Comparison of ENCODE assay signal across 23 mouse cellular contexts in genomic region chr16:59448181-59448580, GRCm38 (mm10). TPM values are rescaled to one million over a fixed set of nuclear protein-coding genes. Genes with fewer than 3 reads are reported as not detected.
DNase-seq lines count a peak whose midpoint lies in the region; ATAC-seq and TF ChIP-seq lines count a peak whose summit lies in the region.
"Had no signal": no experiment of that assay in that cellular context is flagged by ENCODE, and none has a peak within 500 bp of the region (broad histone marks: within the 10 kb centered on the region; RNA-seq: fewer than 3 reads in every experiment).

No protein-coding gene starts in this region.

- DNase-seq in forebrain, postnatal 0 days = no peak
- peak; percentile 4 for DNase-seq in left cerebral cortex, postnatal 4 days
- DNase-seq in left cerebral cortex, postnatal 14 days (ENCODE audit: low spot score in 2 of 2) = no peak
- DNase-seq in layer of hippocampus, postnatal 36 days = peak; percentile 16 to 28
- no peak for DNase-seq in kidney, postnatal 4 days
- DNase-seq: adrenal gland, postnatal 10 days; cerebellum, adult 18-20 months; cerebellum, adult 9-11 months; gastrocnemius, postnatal 36 days; heart, adult 18-20 months; heart, postnatal 14 days had no signal

- H3K27ac ChIP-seq in forebrain, embryonic 16.5 days (ENCODE audit: low read length) = no peak overlapping the region
- H3K27ac ChIP-seq in forebrain, postnatal 0 days (ENCODE audit: low read depth, low read length) = no peak overlapping the region
- H3K27ac ChIP-seq in midbrain, embryonic 16.5 days (ENCODE audit: low read length) = no peak overlapping the region
- H3K27ac ChIP-seq: embryonic facial prominence, embryonic 10.5 days; forebrain, embryonic 13.5 days; heart, embryonic 10.5 days; heart, embryonic 15.5 days; hindbrain, embryonic 13.5 days had no signal

- H3K4me3 ChIP-seq in forebrain, embryonic 16.5 days (replicated peaks; ENCODE audit: low read length) = no peak overlapping the region
- H3K4me3 ChIP-seq in forebrain, postnatal 0 days (ENCODE audit: low read depth, low read length) = no peak overlapping the region
- H3K4me3 ChIP-seq in midbrain, embryonic 16.5 days (ENCODE audit: low read depth, low read length) = no peak overlapping the region
- H3K4me3 ChIP-seq: embryonic facial prominence, embryonic 10.5 days; forebrain, embryonic 13.5 days; heart, embryonic 10.5 days; heart, embryonic 15.5 days; hindbrain, embryonic 13.5 days had no signal

- no peak for TF ChIP-seq CTCF in forebrain, postnatal 0 days (IDR thresholded peaks at IDR 0.05; ENCODE audit: low read depth)

- H3K4me2 ChIP-seq in forebrain, embryonic 16.5 days (ENCODE audit: low read length) = no peak overlapping the region
- no peak overlapping the region for H3K4me2 ChIP-seq in forebrain, postnatal 0 days (ENCODE audit: low read depth)
- no peak overlapping the region for H3K4me2 ChIP-seq in midbrain, embryonic 16.5 days (ENCODE audit: low read length)
- H3K4me2 ChIP-seq: forebrain, embryonic 13.5 days; heart, embryonic 15.5 days; hindbrain, embryonic 13.5 days had no signal

- no peaks in the 10 kb centered on the region for H3K9me3 ChIP-seq in forebrain, embryonic 16.5 days (ENCODE audit: control insufficient read depth, low read length)
- no peaks in the 10 kb centered on the region for H3K9me3 ChIP-seq in forebrain, postnatal 0 days (ENCODE audit: low read length)
- H3K9me3 ChIP-seq in midbrain, embryonic 16.5 days (replicated peaks; ENCODE audit: control insufficient read depth, low read length, poor library complexity, severe bottlenecking) = no peaks in the 10 kb centered on the region
- H3K9me3 ChIP-seq: embryonic facial prominence, embryonic 10.5 days; forebrain, embryonic 13.5 days; heart, embryonic 10.5 days; heart, embryonic 15.5 days; hindbrain, embryonic 13.5 days had no signal

- intact Hi-C loops in left cerebral cortex, postnatal 4 days (cut with DNase I) = no loop called here
- intact Hi-C loops in left cerebral cortex, postnatal 14 days (cut with DNase I) = no loop called here

- 72% methylated on average over 1 of the region's 1 CpGs for WGBS in forebrain, embryonic 16.5 days
- 68% methylated on average over 1 of the region's 1 CpGs for WGBS in forebrain, postnatal 0 days
- 81% methylated on average over 1 of the region's 1 CpGs for WGBS in midbrain, embryonic 16.5 days

- no peaks in the 10 kb centered on the region for H3K36me3 ChIP-seq in forebrain, embryonic 16.5 days (ENCODE audit: control insufficient read depth, insufficient read depth)
- no peaks in the 10 kb centered on the region for H3K36me3 ChIP-seq in forebrain, postnatal 0 days (ENCODE audit: insufficient read depth)
- H3K36me3 ChIP-seq in midbrain, embryonic 16.5 days (ENCODE audit: control insufficient read depth, insufficient read depth, low read length) = no peaks in the 10 kb centered on the region
- H3K36me3 ChIP-seq: embryonic facial prominence, embryonic 10.5 days; heart, embryonic 10.5 days; heart, embryonic 15.5 days; hindbrain, embryonic 13.5 days had no signal

- ATAC-seq in forebrain, embryonic 16.5 days = 0 out of 2 replicates have a peak, but pooled peaks have one; percentile 36
- no peak for ATAC-seq in forebrain, postnatal 0 days
- ATAC-seq in midbrain, embryonic 16.5 days = no peak
- ATAC-seq: forebrain, embryonic 13.5 days had no signal

- H3K9ac ChIP-seq in forebrain, embryonic 16.5 days (replicated peaks; ENCODE audit: low read depth, low read length) = no peak overlapping the region
- H3K9ac ChIP-seq in forebrain, postnatal 0 days = no peak overlapping the region
- H3K9ac ChIP-seq in midbrain, embryonic 16.5 days (ENCODE audit: low read depth, low read length) = no peak overlapping the region
- H3K9ac ChIP-seq: forebrain, embryonic 13.5 days; heart, embryonic 15.5 days; hindbrain, embryonic 13.5 days had no signal

- H3K4me1 ChIP-seq in forebrain, embryonic 16.5 days (replicated peaks; ENCODE audit: control insufficient read depth, insufficient read depth, low read length) = no peaks in the 10 kb centered on the region
- no peaks in the 10 kb centered on the region for H3K4me1 ChIP-seq in forebrain, postnatal 0 days (ENCODE audit: insufficient read depth)
- H3K4me1 ChIP-seq in midbrain, embryonic 16.5 days (ENCODE audit: control insufficient read depth, insufficient read depth, low read length) = no peaks in the 10 kb centered on the region
- H3K4me1 ChIP-seq: embryonic facial prominence, embryonic 10.5 days; forebrain, embryonic 13.5 days; heart, embryonic 10.5 days; heart, embryonic 15.5 days; hindbrain, embryonic 13.5 days had no signal

- no peaks in the 10 kb centered on the region for H3K27me3 ChIP-seq in forebrain, embryonic 16.5 days (replicated peaks; ENCODE audit: control insufficient read depth, insufficient read depth, low read length)
- H3K27me3 ChIP-seq in forebrain, postnatal 0 days (ENCODE audit: insufficient read depth, low read length) = no peaks in the 10 kb centered on the region
- no peaks in the 10 kb centered on the region for H3K27me3 ChIP-seq in midbrain, embryonic 16.5 days (ENCODE audit: control insufficient read depth, insufficient read depth, low read depth, low read length)
- H3K27me3 ChIP-seq: forebrain, embryonic 13.5 days; heart, embryonic 15.5 days; hindbrain, embryonic 13.5 days had no signal

RNA-seq across cellular contexts. Expression of gene Riox2, which starts 23.4 kb away (rescaled TPM):
- polyA plus RNA-seq in forebrain, embryonic 16.5 days (2015; fragmentation: Nextera tagmentation; extraction: Ambion mirVana) = 12.5 and 14.7 TPM in 2 replicates
- 9.8 and 11.2 TPM in 2 replicates for total RNA-seq in forebrain, postnatal 0 days (2014; rRNA removed)
- polyA plus RNA-seq in forebrain, postnatal 0 days (2015; fragmentation: Nextera tagmentation; extraction: Ambion mirVana) = 10.6 and 12.2 TPM in 2 replicates
- 10 to 100 TPM; 15.9 to 16.0 TPM for total RNA-seq in left cerebral cortex, postnatal 4 days (2021)
- total RNA-seq in left cerebral cortex, postnatal 14 days (2021) = 10 to 100 TPM; 10.4 to 10.7 TPM
- 10 to 100 TPM; 16.8 to 17.1 TPM for total RNA-seq in layer of hippocampus, postnatal 36 days (2021)
- polyA plus RNA-seq in midbrain, embryonic 16.5 days (2015; fragmentation: Nextera tagmentation; extraction: Ambion mirVana) = 15.7 and 16.0 TPM in 2 replicates

RNA-seq across cellular contexts. Expression of gene Gabrr3, which starts 41.0 kb away (rescaled TPM):
- not detected in 2 replicates for polyA plus RNA-seq in forebrain, embryonic 16.5 days (2015; fragmentation: Nextera tagmentation; extraction: Ambion mirVana)
- total RNA-seq in forebrain, postnatal 0 days (2014; rRNA removed) = not detected in 2 replicates
- 0.04 TPM in 1 of 2 replicates, not detected in the other for polyA plus RNA-seq in forebrain, postnatal 0 days (2015; fragmentation: Nextera tagmentation; extraction: Ambion mirVana)
- not detected for total RNA-seq in left cerebral cortex, postnatal 4 days (2021)
- under 1 TPM in 1 of 2 experiments, not detected in 1; 0.11 TPM for total RNA-seq in left cerebral cortex, postnatal 14 days (2021)
- not detected for total RNA-seq in layer of hippocampus, postnatal 36 days (2021)
- not detected in 2 replicates for polyA plus RNA-seq in midbrain, embryonic 16.5 days (2015; fragmentation: Nextera tagmentation; extraction: Ambion mirVana)
- total RNA-seq: adrenal gland, postnatal 10 days; adrenal gland, postnatal 4 days; gastrocnemius, adult 8-10 months; gastrocnemius, postnatal 36 days; heart, postnatal 14 days; hematopoietic stem cell, adult 5-6 weeks; MEL had no signal
- polyA plus RNA-seq: C2C12; heart, embryonic 10.5 days; heart, embryonic 15.5 days; hindbrain, embryonic 13.5 days had no signal

Comparison
In these comparisons a context has a peak if more than half of its experiments do, and no peak if none do; other contexts are left out.
1. DNase-seq: peak in left cerebral cortex, postnatal 4 days (single experiment) and layer of hippocampus, postnatal 36 days (2 of 2); none in forebrain, postnatal 0 days (single experiment), left cerebral cortex, postnatal 14 days (0 of 2) and kidney, postnatal 4 days (0 of 2).